Mouse (Mus musculus) T-helper 2 cell (primary cell): Measurements from ENCODE around the gene Dhx9.
"Not testable (repeated sequence)": the region's sequence is repeated elsewhere in the genome, so short reads cannot be mapped to it uniquely, and the experiment has no call there.

ENCODE experiments used
- in situ Hi-C: fragments of 300-600 bp; cut with MboI, MseI; formaldehyde crosslinking; loops from one replicate; pipeline ENCODE4 v1.15.1; 2025; ENCODE audit warnings: high pct_unique_total_duplicates

The Dhx9 gene

GRCm38 (mm10) chr1:153424271-153424670, 63.2 kb downstream of the Dhx9 start:
- in situ Hi-C loops = no loop called here

- in situ Hi-C loops = not testable (repeated sequence)
These were observed 69.7 kb downstream of the Dhx9 start for GRCm38 (mm10) chr1:153417805-153418204.

GRCm38 (mm10) chr1:153416271-153416832, 71.1 kb downstream of the Dhx9 start:
- in situ Hi-C loops = not testable (repeated sequence)

- in situ Hi-C loops = not testable (repeated sequence)
These were observed 71.7 kb downstream of the Dhx9 start for GRCm38 (mm10) chr1:153415742-153416141.

- in situ Hi-C loops = no loop called here
These were observed 72.5 kb downstream of the Dhx9 start for GRCm38 (mm10) chr1:153414962-153415361.

- in situ Hi-C loops = not testable (repeated sequence)
These were observed 73.2 kb downstream of the Dhx9 start for GRCm38 (mm10) chr1:153414114-153414723.

GRCm38 (mm10) chr1:153413397-153414020, 74.0 kb downstream of the Dhx9 start:
- in situ Hi-C loops = not testable (repeated sequence)

GRCm38 (mm10) chr1:153412663-153413396, 74.6 kb downstream of the Dhx9 start:
- in situ Hi-C loops = not testable (repeated sequence)

- in situ Hi-C loops = no loop called here
These were observed 75.7 kb downstream of the Dhx9 start for GRCm38 (mm10) chr1:153411723-153412122.

GRCm38 (mm10) chr1:153410915-153411314, 76.5 kb downstream of the Dhx9 start:
- in situ Hi-C loops = not testable (repeated sequence)

GRCm38 (mm10) chr1:153408296-153408695, 79.2 kb downstream of the Dhx9 start:
- in situ Hi-C loops = not testable (repeated sequence)

- in situ Hi-C loops = not testable (repeated sequence)
These were observed 79.8 kb downstream of the Dhx9 start for GRCm38 (mm10) chr1:153407641-153408040.
